Mouse (Mus musculus) myocyte (in vitro differentiated cells): ENCODE results near the gene Gm4763. TPM values are rescaled to one million over a fixed set of nuclear protein-coding genes. Genes with fewer than 3 reads are reported as not detected.

Experiments
- H3K27me3 ChIP-seq: one replicate; pipeline ENCODE4 v1.6.1; 2011; ENCODE audit not compliant: control insufficient read depth, insufficient read depth, insufficient read length
- H3K36me3 ChIP-seq: one replicate; pipeline ENCODE4 v1.6.1; 2011; ENCODE audit not compliant: control insufficient read depth, insufficient read depth
- H3K4me2 ChIP-seq: one replicate; pipeline ENCODE4 v1.6.1; 2011; ENCODE audit warnings: low read depth, control low read depth
- H3K4me3 ChIP-seq: one replicate; pipeline ENCODE4 v1.5.1; 2011; ENCODE audit warnings: mild to moderate bottlenecking, control low read depth, moderate library complexity
- H3K79me2 ChIP-seq: one replicate; pipeline ENCODE4 v1.6.1; 2011; ENCODE audit not compliant: control insufficient read depth, insufficient read depth
- H3ac ChIP-seq: one replicate; pipeline ENCODE4 v1.6.1; 2011; ENCODE audit not compliant: control insufficient read depth, insufficient read length
- CEBPB ChIP-seq: IDR thresholded peaks from 2 replicates; pipeline ENCODE4 v1.6.1; 2011; ENCODE audit warnings: mild to moderate bottlenecking, moderate library complexity; ENCODE audit not compliant: poor library complexity, insufficient read depth, severe bottlenecking
- MAX ChIP-seq: IDR thresholded peaks from one replicate; pipeline ENCODE4 v1.6.1; 2011; ENCODE audit warnings: low read depth, mild to moderate bottlenecking, control low read depth
- MYOD1 ChIP-seq, 3 experiments: IDR thresholded peaks; one replicate each; pipeline ENCODE4 v1.6.1; 2011; ENCODE audit warnings: control low read depth in 2 of 3, low read depth in 2 of 3, mild to moderate bottlenecking in 2 of 3, moderate library complexity in 1 of 3; ENCODE audit not compliant: insufficient read length in 2 of 3, control insufficient read depth in 1 of 3
- MYOG ChIP-seq, 3 experiments: IDR thresholded peaks; one replicate each; pipeline ENCODE4 v1.6.1; 2011; ENCODE audit warnings: control low read depth in 2 of 3, low read depth in 2 of 3, mild to moderate bottlenecking in 2 of 3; ENCODE audit not compliant: insufficient read length in 2 of 3, control insufficient read depth in 1 of 3, insufficient read depth in 1 of 3
- POLR2A ChIP-seq: IDR thresholded peaks from one replicate; pipeline ENCODE4 v1.6.1; 2011; ENCODE audit warnings: low read depth, mild to moderate bottlenecking, control low read depth, moderate library complexity; ENCODE audit not compliant: insufficient read length
- POLR2AphosphoS2 ChIP-seq: IDR thresholded peaks from one replicate; pipeline ENCODE4 v1.6.1; 2011; ENCODE audit warnings: low read depth, control low read depth; ENCODE audit not compliant: insufficient read length
- REST ChIP-seq: IDR thresholded peaks from one replicate; pipeline ENCODE4 v1.6.1; 2011; ENCODE audit warnings: mild to moderate bottlenecking, control low read depth, moderate library complexity; ENCODE audit not compliant: insufficient read depth, insufficient read length
- TCF12 ChIP-seq: IDR thresholded peaks from one replicate; pipeline ENCODE4 v1.6.1; 2011; ENCODE audit warnings: mild to moderate bottlenecking, control low read depth; ENCODE audit not compliant: poor library complexity, insufficient read depth, severe bottlenecking
- TCF3 ChIP-seq: IDR thresholded peaks from one replicate; pipeline ENCODE4 v1.6.1; 2011; ENCODE audit warnings: low read depth, control low read depth; ENCODE audit not compliant: insufficient read length
- USF1 ChIP-seq: IDR thresholded peaks from one replicate; pipeline ENCODE4 v1.6.1; 2011; ENCODE audit warnings: low read depth, mild to moderate bottlenecking, control low read depth, moderate library complexity
- polyA plus RNA-seq: library from polyadenylated mRNA; unstranded; fragments of >200 nt; fragmentation: generic; extraction: Trizol; gene quantifications from one replicate; pipeline ENCODE4 v1.2.1, GENCODE M21; 2012; ENCODE audit warnings: missing spikeins

Gm4763 gene
- polyA plus RNA-seq, 1 experiment: not detected

GRCm38 (mm10) chr7:24676575-24676974 lies 50.1 kb downstream of the Gm4763 start, which contains the start of gene Tex101:
TSS of gene Tex101 (minus strand) at chr7:24676675.
- no peak for TF ChIP-seq REST
- no peak for TF ChIP-seq CEBPB
- TF ChIP-seq MYOG (IDR thresholded peaks at IDR 0.05; ENCODE audit: control insufficient read depth in 1 of 3, insufficient read depth in 1 of 3, insufficient read length in 2 of 3, low read depth in 2 of 3): no peak
- no peak for TF ChIP-seq USF1
- no peak for TF ChIP-seq MAX
- no peak for TF ChIP-seq MYOD1 (IDR thresholded peaks at IDR 0.05; ENCODE audit: control insufficient read depth in 1 of 3, insufficient read length in 2 of 3, low read depth in 2 of 3)
- no peak for TF ChIP-seq TCF3
- no peak for TF ChIP-seq TCF12
- no peak for TF ChIP-seq POLR2A
- no peak for TF ChIP-seq POLR2AphosphoS2
- Histone ChIP-seq H3K79me2 (no peaks in the 10 kb centered on the region), H3K36me3 (no peaks in the 10 kb centered on the region), H3K4me2 (no peak within 1 kb of the TSS), H3K4me3 (no peak within 1 kb of the TSS), H3K27me3 (peaks cover 7% of the 10 kb centered on the region), H3ac (no peak within 1 kb of the TSS)

GRCm38 (mm10) chr7:24671944-24672439 lies 54.7 kb downstream of the Gm4763 start:
- Histone ChIP-seq H3K79me2 (no peaks in the 10 kb centered on the region), H3K36me3 (no peaks in the 10 kb centered on the region), H3K4me3 (no peak overlapping the region), H3K27me3 (peaks cover 48% of the 10 kb centered on the region), H3ac (no peak overlapping the region), H3K4me2 (no peak overlapping the region)
- no peak for TF ChIP-seq CEBPB
- TF ChIP-seq TCF12: no peak
- TF ChIP-seq POLR2A: no peak
- TF ChIP-seq REST: no peak

Other genes starting within 250 kb of the Gm4763 start
- 54.4 TPM for gene Cadm4, start 244.9 kb downstream of the Gm4763 start, polyA plus RNA-seq
- gene Zfp428, start 219.9 kb downstream of the Gm4763 start, polyA plus RNA-seq: 30.0 TPM
- 0.10 TPM for gene AC161166.1, start 214.5 kb downstream of the Gm4763 start, polyA plus RNA-seq
- gene Irgq, start 196.2 kb downstream of the Gm4763 start, polyA plus RNA-seq: 17.4 TPM
- gene Pinlyp, start 180.8 kb downstream of the Gm4763 start, polyA plus RNA-seq: 0.17 TPM
- gene Xrcc1, start 180.6 kb downstream of the Gm4763 start, polyA plus RNA-seq: 32.7 TPM
- gene Ethe1, start 139.4 kb downstream of the Gm4763 start, polyA plus RNA-seq: 34.7 TPM
- gene Zfp575, start 139.3 kb downstream of the Gm4763 start, polyA plus RNA-seq: 0.12 TPM
- gene Phldb3, start 116.1 kb downstream of the Gm4763 start, polyA plus RNA-seq: 11.5 TPM
- not detected for gene Lypd3, start 90.4 kb downstream of the Gm4763 start, polyA plus RNA-seq
- gene Tex101, start 50.2 kb downstream of the Gm4763 start, polyA plus RNA-seq: not detected
- gene BC049730, start 17.7 kb downstream of the Gm4763 start, polyA plus RNA-seq: not detected
- gene Cd177, start 33.4 kb upstream of the Gm4763 start, polyA plus RNA-seq: not detected
- gene Ceacam10, start 50.3 kb upstream of the Gm4763 start, polyA plus RNA-seq: not detected
- gene Gm9844, start 135.3 kb upstream of the Gm4763 start, polyA plus RNA-seq: 79.9 TPM
- not detected for gene Lypd4, start 143.0 kb upstream of the Gm4763 start, polyA plus RNA-seq
- not detected for gene Dmrtc2, start 143.1 kb upstream of the Gm4763 start, polyA plus RNA-seq
- 1,912 TPM for gene Rps19, start 157.5 kb upstream of the Gm4763 start, polyA plus RNA-seq
- gene Cd79a, start 170.5 kb upstream of the Gm4763 start, polyA plus RNA-seq: 0.12 TPM
- gene Arhgef1, start 176.0 kb upstream of the Gm4763 start, polyA plus RNA-seq: 51.4 TPM
- gene Gm4881, start 217.6 kb upstream of the Gm4763 start, polyA plus RNA-seq: not detected
- gene Rabac1, start 245.8 kb upstream of the Gm4763 start, polyA plus RNA-seq: 309 TPM